Mouse (Mus musculus): Measurements from ENCODE around the gene Kmt5c. TPM values are rescaled to one million over a fixed set of nuclear protein-coding genes. Genes with fewer than 3 reads are reported as not detected.

The Kmt5c gene
- 10 to 100 TPM; 38.9 to 44.2 TPM for total RNA-seq (2021)
- long read RNA-seq, experiment 1, transcript Kmt5c-203 (9 exons, 2,177 nt) = major isoform, 7 of 19 reads
- long read RNA-seq, experiment 1, partial matches to known transcripts = 6 of 19 reads
- long read RNA-seq, experiment 1, other reads (novel, unspliced or antisense) = 5 of 19 reads
- long read RNA-seq, experiment 2, transcript Kmt5c-203 (9 exons, 2,177 nt) = major isoform, 11 of 21 reads
- long read RNA-seq, experiment 2, partial matches to known transcripts = 2 of 21 reads
- long read RNA-seq, experiment 2, other reads (novel, unspliced or antisense) = 7 of 21 reads

DNA sequence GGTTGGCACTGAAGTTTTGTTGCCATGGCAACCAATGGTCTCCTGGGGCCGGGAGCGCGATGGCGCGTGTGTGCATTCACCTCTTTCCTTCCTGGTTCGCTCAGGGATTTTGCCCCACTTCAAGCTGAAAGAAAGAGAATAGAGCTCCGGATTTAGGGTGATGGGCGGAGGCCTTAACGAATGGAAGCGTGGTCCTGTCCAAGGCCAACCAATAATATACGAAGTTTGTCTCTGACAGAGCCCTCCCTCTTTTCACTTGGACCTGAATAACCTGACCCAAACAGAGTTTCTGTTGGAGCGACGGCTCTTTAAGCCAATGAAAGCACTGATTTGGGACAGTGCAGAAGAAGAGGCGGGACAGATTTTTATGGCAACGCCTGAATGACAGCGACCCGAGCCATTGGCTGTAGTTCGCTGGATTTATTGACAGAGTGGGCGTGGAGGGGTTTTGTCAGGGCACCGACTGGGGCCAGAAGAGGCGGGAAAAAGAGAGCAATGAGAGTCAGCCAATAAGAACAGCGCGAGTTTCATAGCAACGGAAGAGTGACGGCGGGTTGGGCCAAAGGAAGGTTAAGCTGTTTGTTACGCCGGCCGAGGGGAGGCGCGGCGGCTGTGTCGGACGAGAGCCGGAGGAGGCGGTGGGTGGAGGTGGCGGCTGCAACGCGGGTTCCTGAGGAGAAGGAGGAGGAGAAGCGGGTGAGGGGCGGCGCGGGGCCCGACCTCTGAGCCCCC is at the start of gene Kmt5c:
Gene Kmt5c (plus strand): TSS at position 572 of the 732 bp plus-strand sequence.
- peak; percentile 98 to 100 for DNase-seq (ENCODE audit: low spot score in 2 of 2)

- peak; percentile 80 to 90 for DNase-seq (ENCODE audit: low spot score in 2 of 2)
Measured at GRCm38 (mm10) chr7:4690387-4690786, 49.5 kb upstream of the Kmt5c start, which contains the start of gene Brsk1. Brsk1 (plus strand) TSS chr7:4690604.

DNA sequence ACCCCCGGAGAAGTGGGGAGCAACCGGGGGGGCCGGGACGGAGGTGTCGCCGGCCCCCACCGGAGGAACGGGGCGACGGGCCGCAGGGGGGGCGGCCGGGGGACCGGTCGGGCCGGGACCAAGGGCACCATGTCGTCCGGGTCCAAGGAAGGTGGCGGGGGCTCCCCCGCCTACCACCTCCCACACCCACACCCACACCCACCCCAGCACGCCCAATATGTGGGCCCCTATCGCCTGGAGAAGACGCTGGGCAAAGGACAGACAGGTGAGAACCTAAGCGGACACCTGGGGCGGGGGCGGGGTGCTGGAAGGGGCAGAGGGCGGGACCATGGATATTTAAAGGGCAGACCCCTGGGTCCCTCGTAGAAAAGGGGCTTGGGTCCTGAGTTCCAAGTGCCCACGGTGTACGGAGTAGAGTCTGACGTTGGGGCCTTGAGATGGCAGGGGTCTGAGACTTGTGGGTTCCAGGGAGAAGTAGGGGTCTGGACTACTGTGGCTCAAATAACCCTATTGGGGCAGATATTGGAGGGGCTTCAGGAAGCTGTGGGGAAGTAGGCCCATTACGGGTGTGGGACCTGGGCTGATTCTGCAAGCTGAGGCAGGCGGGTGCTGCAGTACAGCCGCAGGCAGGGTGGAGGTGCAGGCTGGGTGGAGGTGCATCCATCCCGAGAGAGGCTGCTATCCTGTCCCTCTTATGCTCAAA is 48.8 kb upstream of the Kmt5c start:
- DNase-seq (ENCODE audit: low spot score in 2 of 2) = no peak

GRCm38 (mm10) chr7:4693004-4693403 is 46.9 kb upstream of the Kmt5c start:
- no peak for DNase-seq (ENCODE audit: low spot score in 2 of 2)

DNA sequence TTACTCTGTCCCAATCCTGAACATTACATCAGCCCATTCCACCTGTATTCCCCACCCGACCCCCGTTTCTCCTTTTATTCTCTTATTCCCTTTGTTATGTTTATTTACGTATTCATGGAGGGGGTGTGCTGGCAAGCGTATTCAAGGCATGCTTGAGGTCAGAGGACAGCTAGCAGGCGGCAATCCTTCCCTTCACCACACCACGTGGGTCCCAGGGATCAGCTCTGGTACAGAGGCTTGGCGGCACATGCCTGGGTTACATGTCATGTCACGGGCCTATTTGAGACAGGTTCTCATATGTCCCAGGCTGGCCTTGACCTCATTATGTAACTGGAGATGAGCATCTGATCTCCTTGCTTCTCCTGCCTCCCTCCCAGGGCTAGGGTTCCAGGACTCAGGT is 37.6 kb upstream of the Kmt5c start:
- DNase-seq (ENCODE audit: low spot score in 2 of 2) = no peak

- DNase-seq (ENCODE audit: low spot score in 2 of 2) = no peak
Measured at GRCm38 (mm10) chr7:4703195-4703594, 36.7 kb upstream of the Kmt5c start.

DNA sequence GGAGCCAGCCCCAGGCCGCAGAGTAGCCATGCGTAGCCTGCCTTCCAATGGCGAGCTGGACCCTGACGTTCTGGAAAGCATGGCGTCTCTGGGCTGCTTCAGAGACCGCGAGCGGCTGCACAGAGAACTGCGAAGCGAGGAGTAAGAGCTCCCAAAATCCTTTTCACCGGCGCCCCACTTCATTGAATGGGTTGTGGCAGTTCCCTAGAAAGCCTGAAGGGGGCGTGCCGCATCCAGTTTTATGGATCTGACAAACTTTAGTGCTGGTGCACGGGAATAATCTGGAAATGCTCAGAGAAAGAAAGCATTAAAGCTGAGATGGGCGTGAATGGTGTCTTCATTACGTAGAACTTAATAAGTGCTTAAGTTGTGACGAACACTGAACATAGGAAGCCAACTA is 34.8 kb upstream of the Kmt5c start:
- DNase-seq (ENCODE audit: low spot score in 2 of 2) = no peak

GRCm38 (mm10) chr7:4712594-4712993 is 27.3 kb upstream of the Kmt5c start:
- no peak for DNase-seq (ENCODE audit: low spot score in 2 of 2)

GRCm38 (mm10) chr7:4716955-4717354 is 23.0 kb upstream of the Kmt5c start:
- DNase-seq (ENCODE audit: low spot score in 2 of 2) = no peak

- DNase-seq (ENCODE audit: low spot score in 2 of 2) = no peak
Measured at GRCm38 (mm10) chr7:4719276-4719675, 20.6 kb upstream of the Kmt5c start.

DNA sequence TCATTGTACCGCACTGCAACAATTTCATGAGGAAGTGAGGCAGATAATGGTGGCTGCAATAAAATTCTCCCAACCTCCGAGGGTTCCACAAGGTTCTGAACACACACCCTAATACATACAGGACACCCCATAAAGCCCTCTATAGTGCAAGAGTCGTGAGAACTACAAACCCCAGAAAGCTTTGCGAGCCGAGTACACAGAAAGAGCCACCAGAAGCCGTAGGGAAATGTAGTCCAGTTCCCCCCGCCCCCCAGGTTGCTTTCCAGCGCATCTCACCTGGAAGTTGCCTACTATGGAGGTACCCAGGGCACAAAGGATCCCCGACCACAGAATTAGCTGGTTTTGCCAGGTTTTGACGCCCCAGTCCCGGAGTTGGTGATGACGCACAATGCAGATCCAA is 16.4 kb upstream of the Kmt5c start:
- peak in 1 of 2 experiments; percentile 45 for DNase-seq (ENCODE audit: low spot score in 2 of 2)

GRCm38 (mm10) chr7:4724359-4724758 is 15.6 kb upstream of the Kmt5c start:
- DNase-seq (ENCODE audit: low spot score in 2 of 2) = no peak

DNA sequence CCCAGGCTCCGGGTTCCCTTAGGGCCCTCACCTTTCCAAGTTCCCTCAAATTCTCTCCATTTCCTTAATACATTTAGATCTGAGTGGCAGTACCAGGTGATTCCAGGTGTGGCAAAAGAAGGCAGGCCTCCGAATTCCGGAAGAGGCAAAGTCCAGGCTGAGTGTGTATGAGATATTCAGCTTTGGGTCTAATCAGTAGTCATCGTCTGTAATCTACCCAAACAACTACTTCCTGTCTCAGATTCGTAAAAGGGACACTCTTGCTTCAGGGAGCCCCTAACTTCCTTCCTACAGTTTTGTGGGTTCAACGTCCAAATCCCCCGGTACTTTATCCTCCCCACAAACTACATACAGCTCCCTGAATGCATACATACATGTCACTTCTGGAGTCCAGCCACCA is 14.7 kb upstream of the Kmt5c start, which contains the start of gene Tmem150b:
Gene Tmem150b (minus strand): TSS at position 81 of the 400 bp plus-strand sequence.
- DNase-seq (ENCODE audit: low spot score in 2 of 2) = no peak

DNA sequence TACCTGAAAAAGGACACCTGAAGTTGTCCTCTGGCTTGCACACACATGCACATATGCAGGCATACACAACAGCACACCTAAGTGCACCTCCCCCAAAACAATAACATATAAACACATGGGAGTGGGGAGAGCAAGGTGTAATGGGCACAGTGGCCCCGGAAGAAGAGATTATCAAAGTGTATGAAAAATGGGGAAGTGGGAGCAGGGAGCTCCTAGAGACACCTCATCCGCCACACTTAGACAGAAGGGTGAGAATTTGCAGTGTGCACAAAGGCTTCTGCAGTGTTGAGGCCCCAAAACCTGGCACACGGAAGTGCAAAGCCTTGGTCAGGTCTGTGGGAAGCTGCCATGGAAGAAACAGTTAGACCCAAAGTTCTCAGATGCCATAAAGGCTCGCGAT is 8.8 kb upstream of the Kmt5c start:
- no peak for DNase-seq (ENCODE audit: low spot score in 2 of 2)

DNA sequence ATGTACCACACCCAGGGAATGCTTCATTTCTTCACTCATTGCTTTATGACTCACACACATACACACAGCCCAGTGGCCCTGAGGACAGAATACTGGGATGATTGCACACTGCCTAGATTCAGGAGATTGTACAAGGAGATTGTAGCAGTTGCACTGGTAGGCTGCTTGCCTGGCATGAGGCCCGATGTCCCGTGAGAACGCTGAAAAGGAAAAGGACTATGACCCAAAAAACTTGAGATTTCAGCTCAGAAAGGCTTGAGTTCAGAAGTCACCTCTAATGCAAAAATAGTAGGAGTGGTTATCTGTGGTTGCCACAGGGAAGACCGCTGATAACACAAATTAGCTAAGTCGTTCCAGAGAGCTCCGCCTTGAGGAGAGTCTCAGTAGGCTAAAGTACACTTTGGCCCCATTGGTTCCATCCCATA is 6.9 kb upstream of the Kmt5c start:
- no peak for DNase-seq (ENCODE audit: low spot score in 2 of 2)

DNA sequence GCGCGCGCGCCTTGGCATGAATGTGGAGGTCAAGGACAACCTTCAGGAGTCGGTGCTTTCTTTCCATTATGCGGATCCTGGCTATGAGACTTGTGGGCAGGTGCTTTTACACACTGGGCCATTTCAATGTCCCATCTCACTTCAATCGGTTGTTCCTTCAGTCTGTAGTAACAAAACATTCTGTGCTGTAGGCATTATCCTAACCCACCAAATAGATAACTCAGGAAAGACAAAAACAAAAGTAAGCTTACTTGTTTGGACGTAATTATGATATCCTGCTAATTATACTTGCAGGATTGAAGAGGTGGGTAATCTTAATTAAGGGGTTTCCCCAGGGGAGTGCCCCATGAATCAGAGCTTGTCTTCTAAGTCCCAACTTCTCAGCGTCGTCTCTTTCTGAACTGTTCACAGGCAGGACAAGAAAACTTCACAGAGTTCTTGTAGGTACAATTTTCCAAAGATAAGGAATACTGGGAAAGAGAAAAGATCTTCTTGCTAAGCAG is 823 bp upstream of the Kmt5c start:
- DNase-seq (ENCODE audit: low spot score in 2 of 2) = no peak

DNA sequence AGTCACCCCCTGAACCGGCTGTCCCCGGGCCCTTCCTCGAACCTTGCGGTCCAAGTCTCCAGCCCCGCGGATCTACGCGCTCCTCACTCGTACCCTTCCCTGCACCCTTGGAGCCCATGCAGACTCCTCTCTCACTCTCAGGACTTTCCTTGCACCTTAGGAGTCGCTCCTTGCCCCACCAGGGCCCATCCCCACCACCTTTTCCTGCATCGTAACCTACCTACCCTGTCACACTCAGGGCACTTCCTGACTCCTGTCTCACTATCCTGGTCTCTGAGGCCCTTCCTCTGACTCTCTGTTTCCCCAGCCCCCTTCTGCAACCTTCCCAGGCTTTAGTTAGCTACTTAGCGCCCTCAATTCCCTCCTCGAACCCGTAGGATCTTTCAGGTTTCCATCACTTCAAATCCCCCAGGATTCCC is 403 bp downstream of the Kmt5c start:
- DNase-seq (ENCODE audit: low spot score in 2 of 2) = no peak

GRCm38 (mm10) chr7:4741151-4741550 is 1.2 kb downstream of the Kmt5c start:
- peak; percentile 27 to 40 for DNase-seq (ENCODE audit: low spot score in 2 of 2)

GRCm38 (mm10) chr7:4741672-4742481 is 2.0 kb downstream of the Kmt5c start:
- no peak for DNase-seq (ENCODE audit: low spot score in 2 of 2)

DNA sequence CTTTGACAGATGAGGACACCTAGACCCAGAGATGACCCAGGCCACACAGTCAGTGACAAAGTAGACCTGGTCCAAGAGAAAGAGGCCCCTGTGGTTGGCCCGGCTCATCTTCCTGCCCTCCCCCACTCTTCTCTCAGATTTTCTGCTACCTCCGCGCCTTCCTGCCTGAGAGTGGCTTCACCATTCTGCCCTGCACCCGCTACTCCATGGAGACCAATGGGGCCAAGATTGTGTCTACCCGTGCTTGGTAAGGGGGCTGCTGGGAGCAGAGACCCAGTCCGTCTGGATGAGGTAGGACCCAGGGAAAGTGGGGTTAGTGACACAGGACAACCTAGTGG is 2.5 kb downstream of the Kmt5c start:
- no peak for DNase-seq (ENCODE audit: low spot score in 2 of 2)

GRCm38 (mm10) chr7:4743354-4743753 is 3.4 kb downstream of the Kmt5c start:
- DNase-seq (ENCODE audit: low spot score in 2 of 2) = no peak

Data from layer of hippocampus, postnatal 14 days (tissue).